Mouse (Mus musculus) ES-Bruce4 (cell line): ENCODE data around the gene Ankrd13b. TPM values are rescaled to one million over a fixed set of nuclear protein-coding genes. Genes with fewer than 3 reads are reported as not detected.

Experiments
- H3K27ac ChIP-seq: 2 replicates; pipeline ENCODE4 v1.5.1; 2012; ENCODE audit warnings: low read length, inconsistent platforms; ENCODE audit not compliant: insufficient read depth
- H3K27me3 ChIP-seq: 2 replicates; pipeline ENCODE4 v1.6.1; 2012; ENCODE audit warnings: mild to moderate bottlenecking, low read length, inconsistent platforms; ENCODE audit not compliant: control insufficient read depth, poor library complexity, insufficient read depth, severe bottlenecking
- H3K36me3 ChIP-seq: 2 replicates; pipeline ENCODE4 v1.6.1; 2012; ENCODE audit warnings: inconsistent platforms, mild to moderate bottlenecking, low read length, moderate library complexity; ENCODE audit not compliant: control insufficient read depth, poor library complexity, insufficient read depth, severe bottlenecking
- H3K4me1 ChIP-seq: one replicate; pipeline ENCODE4 v1.8.1; 2011; ENCODE audit warnings: low read length; ENCODE audit not compliant: control insufficient read depth, insufficient read depth
- H3K4me3 ChIP-seq: 2 replicates; pipeline ENCODE4 v1.5.1; 2011; ENCODE audit warnings: low read depth, mild to moderate bottlenecking, low read length
- H3K9ac ChIP-seq: 2 replicates; pipeline ENCODE4 v1.6.1; 2012; ENCODE audit warnings: low read depth, mild to moderate bottlenecking, inconsistent platforms; ENCODE audit not compliant: poor library complexity, severe bottlenecking
- H3K9me3 ChIP-seq: replicated peaks from 2 replicates; pipeline ENCODE4 v1.6.1; 2012; ENCODE audit warnings: mild to moderate bottlenecking, low read length, inconsistent platforms; ENCODE audit not compliant: control insufficient read depth, poor library complexity, insufficient read depth, severe bottlenecking
- CTCF ChIP-seq: IDR thresholded peaks from one replicate; pipeline ENCODE4 v1.8.1; 2011; ENCODE audit warnings: low read depth, low read length
- EP300 ChIP-seq: IDR thresholded peaks from 2 replicates; pipeline ENCODE4 v1.6.1; 2011; ENCODE audit warnings: low read depth, low read length; ENCODE audit not compliant: insufficient read depth
- POLR2A ChIP-seq: IDR thresholded peaks from one replicate; pipeline ENCODE4 v1.8.1; 2011; ENCODE audit warnings: low read length; ENCODE audit not compliant: insufficient read depth
- polyA plus RNA-seq: library from polyadenylated mRNA; stranded (reverse); fragments of >200 nt; gene quantifications from 2 replicates; pipeline ENCODE4 v1.2.4, GENCODE M21; 2011; ENCODE audit warnings: low read depth; ENCODE audit not compliant: missing spikeins, insufficient read depth, insufficient read length

Ankrd13b gene
- polyA plus RNA-seq, 1 experiment, result 3.6 TPM

DNA sequence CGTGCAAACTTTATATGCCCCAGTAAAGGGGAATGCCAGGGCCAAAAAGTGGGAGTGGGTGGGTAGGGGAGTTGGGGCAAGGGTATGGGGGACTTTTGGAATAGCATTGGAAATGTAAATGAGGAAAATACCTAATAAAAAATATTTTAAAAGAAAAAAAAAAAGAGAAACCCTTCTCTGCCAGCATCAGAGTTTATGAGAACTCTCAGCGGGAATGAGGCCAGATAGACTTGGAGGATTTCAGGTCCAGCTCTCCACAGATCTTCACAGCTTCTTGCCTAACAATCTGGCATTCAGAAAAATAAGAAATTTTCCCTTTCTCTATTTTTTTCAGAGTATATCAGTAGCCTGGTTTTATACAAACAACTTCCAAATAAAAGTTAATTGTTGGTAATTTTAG lies 52.5 kb downstream of the Ankrd13b start:
- no peak overlapping the region for H3K4me3 ChIP-seq
- H3K9me3 ChIP-seq, result no peaks in the 10 kb centered on the region
- H3K36me3 ChIP-seq, result no peaks in the 10 kb centered on the region
- no peaks in the 10 kb centered on the region for H3K27me3 ChIP-seq
- H3K9ac ChIP-seq, result no peak overlapping the region
- no peaks in the 10 kb centered on the region for H3K4me1 ChIP-seq
- TF ChIP-seq POLR2A, result no peak
- TF ChIP-seq CTCF, result no peak
- no peak overlapping the region for H3K27ac ChIP-seq

DNA sequence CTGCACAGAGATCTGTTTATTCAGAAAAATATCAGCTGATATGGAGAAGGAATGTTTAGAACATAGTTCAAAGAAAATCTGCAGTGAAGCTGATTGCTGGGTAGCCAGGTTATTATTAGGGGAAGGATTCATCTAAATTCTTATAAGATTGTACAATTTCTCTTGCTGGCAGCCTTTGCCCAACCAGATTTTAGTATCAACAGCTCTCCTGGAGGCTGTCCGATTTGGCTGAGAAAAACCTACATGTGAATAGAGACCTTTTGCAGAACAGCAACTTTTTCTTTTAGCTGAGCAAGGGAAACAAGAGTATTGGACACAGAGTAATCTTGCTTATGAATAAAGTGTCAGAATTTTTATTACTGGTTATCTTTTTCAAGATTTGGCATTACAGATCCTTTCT lies 61.0 kb downstream of the Ankrd13b start:
- TF ChIP-seq EP300, result no peak
- no peak for TF ChIP-seq CTCF
- TF ChIP-seq POLR2A, result no peak
- no peak overlapping the region for H3K4me3 ChIP-seq
- no peak overlapping the region for H3K27ac ChIP-seq
- no peaks in the 10 kb centered on the region for H3K9me3 ChIP-seq
- H3K9ac ChIP-seq, result no peak overlapping the region
- H3K36me3 ChIP-seq, result no peaks in the 10 kb centered on the region
- H3K4me1 ChIP-seq, result no peaks in the 10 kb centered on the region
- no peaks in the 10 kb centered on the region for H3K27me3 ChIP-seq

DNA sequence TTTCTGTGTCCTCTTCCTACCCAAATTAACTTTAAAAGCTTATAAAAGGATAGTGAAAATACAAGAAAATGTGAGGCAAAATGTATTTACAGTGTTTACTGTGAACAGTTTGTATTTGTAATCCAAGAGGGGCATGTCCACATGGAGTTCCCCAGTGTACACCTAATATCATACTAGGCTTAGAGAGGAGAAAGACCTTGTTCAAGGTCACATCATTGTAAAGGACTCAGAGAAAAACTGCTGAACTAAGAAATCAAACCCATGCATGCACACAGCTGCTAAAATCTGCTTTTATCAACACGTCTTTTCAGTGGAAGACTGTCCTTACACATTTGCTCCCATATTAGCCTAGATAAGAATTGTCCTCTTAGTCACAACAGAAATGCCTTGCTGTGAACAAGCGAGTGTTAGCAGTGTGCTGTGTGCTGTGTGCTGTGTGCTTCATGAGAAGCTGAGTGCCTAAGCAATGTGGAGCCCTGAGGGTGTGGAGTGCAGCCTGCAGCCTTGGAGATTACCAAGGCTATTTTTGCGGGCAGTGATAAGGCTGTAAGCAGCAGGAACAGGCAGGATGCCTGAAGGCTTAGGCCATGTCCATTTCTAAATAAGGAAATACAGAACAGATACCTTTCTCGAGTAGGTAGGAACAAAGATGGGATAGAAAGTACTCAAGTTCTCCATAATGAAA lies 66.2 kb downstream of the Ankrd13b start:
- no peak overlapping the region for H3K9ac ChIP-seq
- no peaks in the 10 kb centered on the region for H3K4me1 ChIP-seq
- no peaks in the 10 kb centered on the region for H3K27me3 ChIP-seq
- no peaks in the 10 kb centered on the region; the same call in 1 of the 2 replicates for H3K36me3 ChIP-seq
- no peak for TF ChIP-seq POLR2A
- TF ChIP-seq CTCF, result no peak
- no peak for TF ChIP-seq EP300
- H3K4me3 ChIP-seq, result no peak overlapping the region
- no peak overlapping the region for H3K27ac ChIP-seq
- no peaks in the 10 kb centered on the region for H3K9me3 ChIP-seq

Other genes starting within 250 kb of the Ankrd13b start
- gene Coro6, start 27.3 kb downstream of the Ankrd13b start, polyA plus RNA-seq, result 1.8 and 2.1 TPM in 2 replicates
- gene Git1, start 3.9 kb upstream of the Ankrd13b start, polyA plus RNA-seq, result 56.5 and 63.6 TPM in 2 replicates
- not detected in 2 replicates for gene Abhd15, start 25.4 kb upstream of the Ankrd13b start, polyA plus RNA-seq
- gene Trp53i13, start 26.3 kb upstream of the Ankrd13b start, polyA plus RNA-seq, result 8.2 and 11.3 TPM in 2 replicates
- gene Gm10392, start 29.5 kb upstream of the Ankrd13b start, polyA plus RNA-seq, result not detected in 2 replicates
- 48.1 and 50.5 TPM in 2 replicates for gene Taok1, start 118.1 kb upstream of the Ankrd13b start, polyA plus RNA-seq
- 133 and 139 TPM in 2 replicates for gene Nufip2, start 196.5 kb upstream of the Ankrd13b start, polyA plus RNA-seq
- not detected in 2 replicates for gene Cryba1, start 235.6 kb upstream of the Ankrd13b start, polyA plus RNA-seq